Mouse (Mus musculus) ES-CJ7 (cell line): ENCODE measurements at regions not wholly inside any gene's neighbourhood (a gene's known extent, or its start where the extent isn't known, plus 50 kb on each side); places are given as distances from the start of the nearest gene placed in this dataset.

Experiments
- DNase-seq: peaks from one replicate; pipeline ENCODE4 v3.0.0; 2011; ENCODE audit warnings: low read depth, low spot score

- DNase-seq, result no peak
These were observed 141.3 kb downstream of the Gm826 start for GRCm38 (mm10) chr2:160192661-160193060.

DNA sequence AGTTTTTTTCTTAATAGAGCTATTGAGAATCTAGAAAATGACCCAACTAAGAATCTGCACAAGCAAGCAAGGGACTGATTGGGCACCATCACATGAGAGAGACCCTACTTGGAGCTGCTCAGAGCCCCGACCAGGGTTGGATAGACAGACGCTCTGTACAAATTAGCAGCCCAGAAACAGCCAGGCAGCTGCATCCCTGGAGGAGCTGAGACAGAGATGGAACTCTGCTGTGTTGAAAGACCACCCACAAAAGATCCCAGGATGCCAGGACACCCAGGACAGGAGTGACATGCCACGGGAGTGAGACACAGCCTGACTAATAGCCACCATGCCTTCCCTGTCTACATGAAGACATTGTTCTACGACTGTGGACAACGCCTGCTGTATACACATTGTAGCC lies 147.9 kb downstream of the Gm826 start:
- no peak for DNase-seq

- DNase-seq, result peak; percentile 22
These were observed 162.9 kb downstream of the Gm826 start for GRCm38 (mm10) chr2:160170975-160171515.

GRCm38 (mm10) chr2:160158599-160159261 lies 175.2 kb downstream of the Gm826 start:
- DNase-seq, result no peak

DNA sequence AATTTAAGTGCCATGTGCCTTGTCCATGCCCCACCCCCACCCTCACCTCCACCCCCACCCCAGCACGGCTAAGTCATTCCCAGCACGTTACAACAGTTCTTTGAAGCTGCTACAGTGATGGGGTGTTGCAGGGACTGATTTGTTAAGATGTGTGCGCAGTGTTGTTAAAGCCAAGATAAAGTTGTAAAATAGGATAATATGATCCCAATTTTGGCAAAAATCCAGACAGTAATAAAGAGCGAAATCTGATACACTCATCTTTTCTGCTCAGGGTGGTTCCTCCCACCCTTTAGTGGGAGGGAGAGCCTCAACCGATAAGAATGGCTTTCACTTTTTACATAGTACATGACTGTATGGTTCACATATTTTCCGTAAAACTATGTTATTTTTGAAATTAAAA lies 180.2 kb downstream of the Gm826 start:
- no peak for DNase-seq

DNA sequence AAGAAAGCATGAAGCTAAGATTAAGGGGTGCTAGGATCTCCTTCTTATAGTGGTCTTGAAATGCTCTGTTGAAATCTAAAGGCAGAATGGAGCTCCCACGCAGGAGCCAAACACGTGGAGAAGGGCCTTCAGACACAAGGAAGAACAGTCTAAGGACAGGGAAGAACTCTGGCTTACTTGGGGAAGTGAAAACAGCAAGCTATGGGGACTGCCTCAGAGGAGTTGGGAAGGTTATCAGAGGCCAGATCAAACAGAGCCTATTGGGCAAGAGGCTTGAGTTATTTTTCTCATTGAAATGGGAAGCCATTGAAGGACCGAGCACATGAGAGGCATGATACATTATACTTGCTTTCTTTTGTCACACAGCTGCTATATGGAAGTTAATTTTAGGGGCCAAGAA lies 181.9 kb downstream of the Gm826 start:
- DNase-seq, result no peak

GRCm38 (mm10) chr2:160148936-160149335 lies 185.0 kb downstream of the Gm826 start:
- DNase-seq, result no peak

- DNase-seq, result peak; percentile 24
These were observed 185.4 kb downstream of the Gm826 start for GRCm38 (mm10) chr2:160148516-160148915.

- no peak for DNase-seq
These were observed 185.9 kb downstream of the Gm826 start for GRCm38 (mm10) chr2:160148031-160148430.

- DNase-seq, result no peak
These were observed 193.7 kb downstream of the Gm826 start for GRCm38 (mm10) chr2:160140166-160140740.

DNA sequence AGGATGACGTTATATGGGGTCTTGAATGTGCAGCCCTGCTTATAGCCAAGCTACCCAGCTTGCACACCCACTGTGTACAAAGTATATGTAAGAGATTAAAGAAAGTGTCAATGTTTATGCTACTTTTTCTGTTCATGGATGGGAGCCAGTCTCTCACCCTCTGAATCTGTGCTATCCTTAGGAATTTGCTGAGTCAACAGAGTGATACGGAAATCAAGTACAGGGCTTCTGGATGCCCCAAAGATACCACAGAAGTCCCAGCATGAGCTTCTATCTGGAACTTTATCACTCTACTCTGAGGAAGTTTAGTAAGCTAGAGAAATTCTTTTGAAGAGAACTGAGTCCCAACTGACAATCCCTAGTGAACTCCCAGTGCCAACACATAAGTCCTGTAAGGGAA lies 195.9 kb downstream of the Gm826 start:
- no peak for DNase-seq

DNA sequence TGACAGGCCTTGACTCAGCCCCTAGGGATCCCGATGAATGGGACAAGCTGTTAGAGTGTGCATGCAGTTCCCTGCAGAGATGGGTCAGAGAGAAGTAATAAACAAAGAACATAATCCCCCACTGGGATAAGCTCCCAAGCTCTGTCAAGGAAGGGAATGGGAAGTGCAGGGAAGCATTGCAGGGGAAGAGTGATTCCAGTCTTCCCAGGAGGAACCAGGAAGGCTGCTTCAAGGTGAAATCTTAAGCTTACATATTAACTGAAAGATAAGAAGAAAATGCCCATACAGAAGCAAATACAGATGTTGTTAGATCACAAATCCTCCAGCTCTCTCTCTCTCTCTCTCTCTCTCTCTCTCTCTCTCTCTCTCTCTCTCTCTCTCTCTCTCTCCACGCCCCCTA lies 202.2 kb downstream of the Gm826 start:
- no peak for DNase-seq

DNA sequence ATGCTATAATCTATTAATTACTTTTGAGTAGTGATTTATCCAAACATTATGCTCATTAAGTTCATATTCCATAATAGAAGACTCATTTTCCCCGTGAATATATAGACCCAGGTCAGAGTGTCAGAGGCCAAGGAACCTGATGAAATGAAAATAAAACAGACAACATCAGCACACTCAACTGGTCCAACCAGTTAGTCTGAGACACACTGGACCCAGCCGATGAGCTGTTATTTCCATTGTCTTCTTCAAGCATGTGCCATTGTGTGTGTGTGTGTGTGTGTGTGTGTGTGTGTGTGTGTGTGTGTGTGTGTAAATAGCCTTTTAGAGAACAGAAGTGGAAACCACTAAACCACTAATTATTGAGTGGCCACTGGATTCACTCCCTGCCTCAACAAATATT lies 202.6 kb downstream of the Gm826 start:
- no peak for DNase-seq

DNA sequence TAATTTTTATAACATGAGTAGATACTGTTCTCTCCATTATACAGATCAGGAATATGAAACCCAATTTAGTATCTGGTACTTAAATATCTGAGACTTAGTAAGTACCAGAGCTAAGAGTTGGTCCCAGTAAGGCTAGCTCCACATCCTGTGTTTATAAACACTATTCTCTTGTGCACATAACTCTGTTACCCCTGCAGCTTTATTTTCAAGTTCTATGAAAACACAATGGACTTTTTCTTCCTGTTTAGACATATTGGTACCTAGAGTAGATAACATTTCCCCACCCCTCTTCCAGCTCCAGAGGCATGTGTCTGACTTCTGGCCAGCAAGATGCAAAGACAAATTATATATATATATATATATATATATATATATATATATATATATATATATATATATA lies 216.8 kb downstream of the Gm826 start:
- DNase-seq, result no peak

GRCm38 (mm10) chr2:160111176-160111692 lies 222.7 kb downstream of the Gm826 start:
- DNase-seq, result peak; percentile 78

DNA sequence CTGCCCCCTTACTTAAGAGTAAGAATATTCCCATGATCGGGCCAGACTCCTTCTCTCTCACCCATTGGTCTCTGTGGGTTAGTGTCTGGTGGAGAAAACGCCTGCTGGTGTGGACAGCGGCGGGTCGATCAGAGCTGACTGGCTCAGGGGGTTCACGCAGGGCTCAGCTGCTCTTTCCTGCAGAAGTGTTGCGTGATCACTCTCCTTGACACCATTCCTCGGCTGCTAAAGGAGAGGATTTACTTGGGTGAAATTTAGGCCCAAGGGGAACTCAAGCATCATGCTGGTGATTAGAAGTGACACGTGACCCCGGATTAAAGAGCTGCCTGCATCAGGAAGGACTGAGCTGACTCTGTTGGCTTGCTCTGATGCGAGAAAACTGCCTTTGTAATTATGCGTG lies 240.9 kb downstream of the Gm826 start:
- no peak for DNase-seq

GRCm38 (mm10) chr2:160085999-160086398 lies 248.0 kb downstream of the Gm826 start:
- no peak for DNase-seq

DNA sequence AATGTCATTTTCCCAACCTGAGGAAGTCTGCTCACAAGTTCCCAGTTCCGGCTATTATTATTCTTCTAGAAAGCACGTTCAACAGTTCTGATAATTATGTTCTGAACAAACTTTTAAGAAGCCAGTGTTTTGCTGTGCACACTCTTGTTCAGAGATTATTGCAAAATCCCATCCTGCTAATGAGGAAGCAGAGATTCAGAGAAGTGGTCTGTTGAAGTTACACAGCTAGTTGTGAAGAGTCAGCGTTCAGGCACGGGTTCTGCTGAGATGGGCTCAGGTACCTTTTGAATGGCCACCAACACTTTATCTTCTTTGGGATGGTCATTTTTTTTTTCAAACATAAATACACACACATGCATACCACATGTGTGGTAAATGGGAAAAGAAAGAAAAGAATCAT lies 250.3 kb downstream of the Gm826 start:
- no peak for DNase-seq

GRCm38 (mm10) chr2:160082106-160082653 lies 251.8 kb downstream of the Gm826 start:
- DNase-seq, result no peak

- no peak for DNase-seq
These were observed 258.3 kb downstream of the Gm826 start for GRCm38 (mm10) chr2:160075694-160076093.

DNA sequence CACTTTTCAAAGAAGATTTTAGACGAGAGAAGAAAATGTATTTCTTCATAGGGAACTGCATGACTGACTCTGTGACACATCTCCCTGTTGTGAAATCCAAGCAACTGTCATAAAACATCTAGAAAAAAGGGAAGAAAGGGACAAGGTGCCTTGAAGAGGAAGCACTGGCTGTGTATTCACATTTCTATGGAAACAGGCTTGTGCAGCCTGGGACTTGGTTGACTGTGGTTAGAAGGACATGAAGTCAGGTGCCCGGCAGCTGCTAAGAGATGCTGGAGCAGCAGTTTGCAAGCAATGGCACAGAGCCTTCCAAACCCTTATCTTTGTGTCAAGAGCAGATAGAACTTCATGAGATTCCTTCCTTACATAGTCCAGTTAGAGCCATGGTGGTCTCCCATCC lies 263.5 kb downstream of the Gm826 start:
- DNase-seq, result no peak

DNA sequence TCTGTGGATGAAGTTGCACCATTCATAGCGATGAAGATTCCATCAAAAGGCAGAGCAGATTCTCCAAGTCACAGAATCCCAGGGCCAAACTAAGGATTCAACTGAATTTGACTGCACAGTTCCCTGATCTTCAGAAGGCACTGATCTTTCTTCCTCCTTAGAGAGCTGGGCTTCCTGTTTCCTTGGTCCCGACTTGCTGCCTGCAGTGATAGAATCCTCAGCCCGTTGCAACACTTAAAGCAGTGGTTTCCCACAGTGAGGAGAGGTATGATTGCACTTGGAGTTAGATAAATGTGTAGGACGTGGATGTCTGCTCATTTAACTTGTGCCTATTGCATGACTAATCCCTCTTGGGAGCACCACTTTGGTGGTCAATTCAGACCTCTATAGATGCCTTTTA lies 265.2 kb downstream of the Gm826 start:
- no peak for DNase-seq

- DNase-seq, result no peak
These were observed 266.1 kb downstream of the Gm826 start for GRCm38 (mm10) chr2:160067904-160068303.
